ENCODE assay signal across 17 mouse cellular contexts in genomic region chr19:4571658-4572057, GRCm38 (mm10). TPM values are rescaled to one million over a fixed set of nuclear protein-coding genes. Genes with fewer than 3 reads are reported as not detected.
DNase-seq lines count a peak whose midpoint lies in the region; ATAC-seq lines count a peak whose summit lies in the region.
"Had no signal": no experiment of that assay in that cellular context is flagged by ENCODE, and none has a peak within 500 bp of the region (broad histone marks: within the 10 kb centered on the region; RNA-seq: fewer than 3 reads in every experiment).

No protein-coding gene starts in this region.

- no peak overlapping the region for H3K4me2 ChIP-seq in lung, embryonic 16.5 days (ENCODE audit: low read depth, low read length)
- H3K4me2 ChIP-seq in hindbrain, embryonic 16.5 days (ENCODE audit: low read length): no peak overlapping the region
- H3K4me2 ChIP-seq in stomach, embryonic 14.5 days (replicated peaks; ENCODE audit: low read depth, low read length): no peak overlapping the region
- H3K4me2 ChIP-seq: limb, embryonic 13.5 days; neural tube, embryonic 15.5 days had no signal

- H3K4me1 ChIP-seq in lung, embryonic 16.5 days (replicated peaks; ENCODE audit: control insufficient read depth, insufficient read depth, low read length): peaks cover 9% of the 10 kb centered on the region
- no peaks in the 10 kb centered on the region for H3K4me1 ChIP-seq in hindbrain, embryonic 16.5 days (ENCODE audit: control insufficient read depth, insufficient read depth, low read depth, low read length)
- H3K4me1 ChIP-seq in stomach, embryonic 14.5 days (ENCODE audit: control insufficient read depth, insufficient read depth, low read length): no peaks in the 10 kb centered on the region
- H3K4me1 ChIP-seq: limb, embryonic 13.5 days had no signal

- no peak overlapping the region for H3K9ac ChIP-seq in lung, embryonic 16.5 days (ENCODE audit: low read length)
- H3K9ac ChIP-seq in hindbrain, embryonic 16.5 days (ENCODE audit: low read depth, low read length): no peak overlapping the region
- H3K9ac ChIP-seq in stomach, embryonic 14.5 days (replicated peaks; ENCODE audit: low read depth, low read length): no peak overlapping the region
- H3K9ac ChIP-seq: limb, embryonic 13.5 days; neural tube, embryonic 15.5 days had no signal

- H3K9me3 ChIP-seq in lung, embryonic 16.5 days (ENCODE audit: control insufficient read depth, low read length): no peaks in the 10 kb centered on the region
- H3K9me3 ChIP-seq in hindbrain, embryonic 16.5 days (ENCODE audit: control insufficient read depth, low read length): no peaks in the 10 kb centered on the region
- no peaks in the 10 kb centered on the region for H3K9me3 ChIP-seq in stomach, embryonic 14.5 days (ENCODE audit: control insufficient read depth, low read depth, low read length)
- H3K9me3 ChIP-seq: embryonic facial prominence, embryonic 10.5 days; limb, embryonic 13.5 days; neural tube, embryonic 15.5 days had no signal

- H3K27ac ChIP-seq in lung, embryonic 16.5 days (ENCODE audit: low read length): 0 out of 2 replicates have a peak overlapping the region, but pooled peaks have one; percentile 50
- H3K27ac ChIP-seq in hindbrain, embryonic 16.5 days (ENCODE audit: low read depth, low read length): 0 out of 2 replicates have a peak overlapping the region, but pooled peaks have one; percentile 20
- peak overlapping the region; percentile 44; the same call in 1 of the 2 replicates for H3K27ac ChIP-seq in stomach, embryonic 14.5 days (ENCODE audit: low read length)
- H3K27ac ChIP-seq: embryonic facial prominence, embryonic 10.5 days; limb, embryonic 13.5 days; neural tube, embryonic 15.5 days had no signal

- no peak for ATAC-seq in lung, embryonic 16.5 days (ENCODE audit: low read depth)
- no peak for ATAC-seq in hindbrain, embryonic 16.5 days
- no peak for ATAC-seq in stomach, embryonic 14.5 days (ENCODE audit: insufficient number of reproducible peaks, insufficient read depth, low FRiP score, low read depth)

- DNase-seq in heart, adult 11 months: peak; percentile 48
- no peak for DNase-seq in heart, adult 8-10 months (ENCODE audit: low spot score)
- DNase-seq in lung, postnatal 14 days: no peak
- no peak for DNase-seq in urinary bladder, postnatal 14 days (ENCODE audit: low spot score)
- no peak for DNase-seq in kidney, adult 18-20 months
- DNase-seq: cerebellum, adult 11-12 months; cerebellum, postnatal 36 days; heart, adult 18-20 months; retina, postnatal 1 day; thymus, postnatal 4 days had no signal

- no peak overlapping the region for H3K4me3 ChIP-seq in lung, embryonic 16.5 days (ENCODE audit: low read length)
- H3K4me3 ChIP-seq in hindbrain, embryonic 16.5 days (ENCODE audit: low read length): no peak overlapping the region
- no peak overlapping the region for H3K4me3 ChIP-seq in stomach, embryonic 14.5 days (ENCODE audit: low read depth, low read length)
- H3K4me3 ChIP-seq: embryonic facial prominence, embryonic 10.5 days; erythroblast, embryonic 14.5 days; limb, embryonic 13.5 days; neural tube, embryonic 15.5 days had no signal

- H3K27me3 ChIP-seq in lung, embryonic 16.5 days (ENCODE audit: control insufficient read depth, insufficient read depth, low read depth, low read length): no peaks in the 10 kb centered on the region
- H3K27me3 ChIP-seq in hindbrain, embryonic 16.5 days (replicated peaks; ENCODE audit: control insufficient read depth, insufficient read depth, low read length): no peaks in the 10 kb centered on the region
- no peaks in the 10 kb centered on the region for H3K27me3 ChIP-seq in stomach, embryonic 14.5 days (ENCODE audit: control insufficient read depth, insufficient read depth, low read length)
- H3K27me3 ChIP-seq: limb, embryonic 13.5 days; neural tube, embryonic 15.5 days had no signal

- no peaks in the 10 kb centered on the region for H3K36me3 ChIP-seq in lung, embryonic 16.5 days (ENCODE audit: control insufficient read depth, insufficient read depth, low read length)
- H3K36me3 ChIP-seq in hindbrain, embryonic 16.5 days (ENCODE audit: control insufficient read depth, insufficient read depth, low read length): no peaks in the 10 kb centered on the region
- H3K36me3 ChIP-seq in stomach, embryonic 14.5 days (ENCODE audit: control insufficient read depth, insufficient read depth, low read length): no peaks in the 10 kb centered on the region
- H3K36me3 ChIP-seq: embryonic facial prominence, embryonic 10.5 days; limb, embryonic 13.5 days; neural tube, embryonic 15.5 days had no signal

- 82% methylated on average over 1 of the region's 1 CpGs for WGBS in lung, embryonic 16.5 days
- 67% methylated on average over 1 of the region's 1 CpGs for WGBS in hindbrain, embryonic 16.5 days
- WGBS in stomach, embryonic 14.5 days: 88% methylated on average over 1 of the region's 1 CpGs

RNA-seq across cellular contexts. Expression of gene Lrfn4, which starts 43.8 kb away (rescaled TPM):
- 1 to 10 TPM; 5.7 to 7.8 (median 7.1) TPM for total RNA-seq in heart, adult 8-10 months (2022)
- polyA plus RNA-seq in lung, embryonic 16.5 days (2015; fragmentation: Nextera tagmentation; extraction: Ambion mirVana): 3.4 and 4.1 TPM in 2 replicates
- 8.0 and 10.5 TPM in 2 replicates for polyA plus RNA-seq in hindbrain, embryonic 16.5 days (2015; fragmentation: Nextera tagmentation; extraction: Ambion mirVana)
- 8.3 and 11.3 TPM in 2 replicates for polyA plus RNA-seq in stomach, embryonic 14.5 days (2014; fragmentation: Nextera tagmentation; extraction: Ambion mirVana)

RNA-seq across cellular contexts. Expression of gene Rce1, which starts 53.8 kb away (rescaled TPM):
- 1 to 10 TPM; 6.9 to 9.2 (median 8.0) TPM for total RNA-seq in heart, adult 8-10 months (2022)
- 68.3 and 70.1 TPM in 2 replicates for polyA plus RNA-seq in lung, embryonic 16.5 days (2015; fragmentation: Nextera tagmentation; extraction: Ambion mirVana)
- 51.8 and 54.8 TPM in 2 replicates for polyA plus RNA-seq in hindbrain, embryonic 16.5 days (2015; fragmentation: Nextera tagmentation; extraction: Ambion mirVana)
- 62.2 and 69.6 TPM in 2 replicates for polyA plus RNA-seq in stomach, embryonic 14.5 days (2014; fragmentation: Nextera tagmentation; extraction: Ambion mirVana)
